Mouse (Mus musculus) induced T-regulatory cell, adult 2 months (primary cell): ENCODE measurements at regions not wholly inside any gene's neighbourhood (a gene's known extent, or its start where the extent isn't known, plus 50 kb on each side); places are given as distances from the start of the nearest gene placed in this dataset.

Experiments
- DNase-seq: peaks from one replicate; pipeline ENCODE4 v3.0.0-alpha.2; 2012; ENCODE audit warnings: low read depth

GRCm38 (mm10) chr14:99713069-99713830, 414.8 kb downstream of the Klf5 start:
- DNase-seq: no peak

GRCm38 (mm10) chr14:99733474-99734199, 435.1 kb downstream of the Klf5 start:
- no peak for DNase-seq

GRCm38 (mm10) chr14:99734200-99734567, 435.7 kb downstream of the Klf5 start:
- no peak for DNase-seq

GRCm38 (mm10) chr14:99743625-99744297, 445.3 kb downstream of the Klf5 start:
- no peak for DNase-seq

GRCm38 (mm10) chr14:99745209-99745608, 446.7 kb downstream of the Klf5 start:
- no peak for DNase-seq

GRCm38 (mm10) chr14:99748166-99748565, 449.7 kb downstream of the Klf5 start:
- no peak for DNase-seq

GRCm38 (mm10) chr14:99749308-99750305, 451.1 kb downstream of the Klf5 start:
- no peak for DNase-seq

GRCm38 (mm10) chr14:99758045-99758444, 459.6 kb downstream of the Klf5 start:
- DNase-seq: no peak

- no peak for DNase-seq
Observed at GRCm38 (mm10) chr14:99763336-99763735, 464.8 kb downstream of the Klf5 start.

- no peak for DNase-seq
Observed at GRCm38 (mm10) chr14:99771009-99771408, 472.5 kb downstream of the Klf5 start.

GRCm38 (mm10) chr14:99772774-99773423, 474.4 kb downstream of the Klf5 start:
- DNase-seq: no peak

GRCm38 (mm10) chr14:99778477-99778876, 480.0 kb downstream of the Klf5 start:
- DNase-seq: no peak

GRCm38 (mm10) chr14:99778957-99779356, 480.5 kb downstream of the Klf5 start:
- no peak for DNase-seq

GRCm38 (mm10) chr14:99783646-99784045, 485.2 kb downstream of the Klf5 start:
- DNase-seq: no peak

GRCm38 (mm10) chr14:99785106-99785505, 486.6 kb downstream of the Klf5 start:
- DNase-seq: no peak

- no peak for DNase-seq
Observed at GRCm38 (mm10) chr14:99786367-99786766, 487.9 kb downstream of the Klf5 start.

- DNase-seq: no peak
Observed at GRCm38 (mm10) chr14:99788185-99788584, 489.7 kb downstream of the Klf5 start.

- DNase-seq: no peak
Observed at GRCm38 (mm10) chr14:99796293-99796692, 488.2 kb downstream of the Klf12 start.

GRCm38 (mm10) chr14:99806052-99806451, 478.4 kb downstream of the Klf12 start:
- DNase-seq: no peak

GRCm38 (mm10) chr14:99806599-99806998, 477.9 kb downstream of the Klf12 start:
- DNase-seq: no peak
